Mouse (Mus musculus) bone marrow macrophage, adult 2 months (primary cell): ENCODE measurements around the gene Mcoln1. TPM values are rescaled to one million over a fixed set of nuclear protein-coding genes. Genes with fewer than 3 reads are reported as not detected.

ENCODE experiments used
- H3K27ac ChIP-seq: 2 replicates; pipeline ENCODE4 v1.5.1; 2012; ENCODE audit warnings: low read depth, low read length; ENCODE audit not compliant: insufficient read depth
- H3K4me1 ChIP-seq: 2 replicates; pipeline ENCODE4 v1.6.1; 2012; ENCODE audit warnings: low read length; ENCODE audit not compliant: control insufficient read depth, insufficient read depth
- H3K4me3 ChIP-seq: 2 replicates; pipeline ENCODE4 v1.5.1; 2012; ENCODE audit warnings: mild to moderate bottlenecking, low read length, moderate library complexity; ENCODE audit not compliant: insufficient read depth
- CTCF ChIP-seq: IDR thresholded peaks from 2 replicates; pipeline ENCODE4 v1.5.1; 2012; ENCODE audit warnings: low read depth, mild to moderate bottlenecking, low read length, moderate library complexity
- POLR2A ChIP-seq: IDR thresholded peaks from 2 replicates; pipeline ENCODE4 v1.6.1; 2012; ENCODE audit warnings: mild to moderate bottlenecking, low read depth, low read length, borderline replicate concordance
- polyA plus RNA-seq: library from polyadenylated mRNA; stranded (reverse); fragments of >200 nt; gene quantifications from 2 replicates; pipeline ENCODE4 v1.2.4, GENCODE M21; 2012; ENCODE audit not compliant: missing spikeins, insufficient read depth, insufficient read length

The Mcoln1 gene
- polyA plus RNA-seq, 1 experiment = 112 TPM

DNA sequence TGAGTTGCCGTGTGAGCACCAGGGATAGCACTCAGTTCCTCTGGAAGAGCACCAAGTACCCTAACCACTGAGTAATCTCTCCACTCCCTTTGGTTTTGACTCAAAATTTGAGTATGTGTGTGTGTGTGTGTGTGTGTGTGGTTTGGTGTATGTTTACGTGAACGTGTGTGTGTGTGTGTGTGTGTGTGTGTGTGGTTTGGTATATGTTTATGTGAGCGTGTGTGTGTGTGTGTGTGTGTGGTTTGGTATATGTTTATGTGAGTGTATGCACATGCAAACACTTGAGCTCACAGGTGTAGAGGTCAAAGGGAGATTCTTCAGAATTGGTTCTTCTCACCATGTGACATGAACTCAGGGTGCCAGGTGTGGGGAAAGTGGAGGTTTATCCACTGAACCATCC, 55.9 kb downstream of the Mcoln1 start:
- no peak for TF ChIP-seq CTCF
- TF ChIP-seq POLR2A = no peak
- H3K4me3 ChIP-seq = no peak overlapping the region

More for the DNA sequence above, 55.9 kb downstream of the Mcoln1 start:
- Histone ChIP-seq H3K27ac (no peak overlapping the region), H3K4me1 (no peaks in the 10 kb centered on the region)

Other genes starting within 250 kb of the Mcoln1 start
- gene Insr, start 220.8 kb upstream of the Mcoln1 start, polyA plus RNA-seq = 20.8 and 24.0 TPM in 2 replicates
- gene A430078G23Rik, start 147.0 kb upstream of the Mcoln1 start, polyA plus RNA-seq = 0.70 and 1.1 TPM in 2 replicates
- gene Arhgef18, start 107.5 kb upstream of the Mcoln1 start, polyA plus RNA-seq = 1.9 and 2.3 TPM in 2 replicates
- gene Pex11g, start 32.8 kb upstream of the Mcoln1 start, polyA plus RNA-seq = 3.1 and 4.5 TPM in 2 replicates
- not detected in 2 replicates for gene Tex45, start 29.6 kb upstream of the Mcoln1 start, polyA plus RNA-seq
- 17.1 and 20.8 TPM in 2 replicates for gene Zfp358, start 7.3 kb upstream of the Mcoln1 start, polyA plus RNA-seq
- 36.0 and 39.9 TPM in 2 replicates for gene Pnpla6, start 14.9 kb downstream of the Mcoln1 start, polyA plus RNA-seq
- gene C330021F23Rik, start 67.5 kb downstream of the Mcoln1 start, polyA plus RNA-seq = not detected in 2 replicates
- gene Camsap3, start 86.8 kb downstream of the Mcoln1 start, polyA plus RNA-seq = 3.1 and 5.5 TPM in 2 replicates
- gene Xab2, start 120.9 kb downstream of the Mcoln1 start, polyA plus RNA-seq = 32.3 and 36.4 TPM in 2 replicates
- gene Pet100, start 121.1 kb downstream of the Mcoln1 start, polyA plus RNA-seq = 116 and 153 TPM in 2 replicates
- not detected in 2 replicates for gene Pcp2, start 125.1 kb downstream of the Mcoln1 start, polyA plus RNA-seq
- 312 and 315 TPM in 2 replicates for gene Stxbp2, start 130.5 kb downstream of the Mcoln1 start, polyA plus RNA-seq
- gene Retn, start 155.3 kb downstream of the Mcoln1 start, polyA plus RNA-seq = not detected in 2 replicates
- gene Mcemp1, start 165.3 kb downstream of the Mcoln1 start, polyA plus RNA-seq = 2.0 and 3.1 TPM in 2 replicates
- 3.6 and 4.5 TPM in 2 replicates for gene Fcor, start 171.9 kb downstream of the Mcoln1 start, polyA plus RNA-seq
- gene Trappc5, start 175.8 kb downstream of the Mcoln1 start, polyA plus RNA-seq = 14.2 and 14.3 TPM in 2 replicates
- not detected in 2 replicates for gene Fcer2a, start 193.7 kb downstream of the Mcoln1 start, polyA plus RNA-seq
- gene Clec4g, start 220.2 kb downstream of the Mcoln1 start, polyA plus RNA-seq = not detected in 2 replicates
- gene Cd209a, start 248.5 kb downstream of the Mcoln1 start, polyA plus RNA-seq = not detected in 2 replicates